Mouse (Mus musculus): ENCODE measurements around the gene Nrd1. TPM values are rescaled to one million over a fixed set of nuclear protein-coding genes. Genes with fewer than 3 reads are reported as not detected.

The Nrd1 gene
- total RNA-seq, 4 experiments from 2014 or later, result 134 to 179 (median 159) TPM

GRCm38 (mm10) chr4:109092344-109092743 lies 91.9 kb downstream of the Nrd1 start:
- DNase-seq (ENCODE audit: low spot score in 2 of 2), result no peak

- DNase-seq (ENCODE audit: low spot score in 2 of 2), result no peak
These were observed 93.8 kb downstream of the Nrd1 start for GRCm38 (mm10) chr4:109094269-109094668.

GRCm38 (mm10) chr4:109098861-109099260 lies 98.4 kb downstream of the Nrd1 start:
- no peak for DNase-seq (ENCODE audit: low spot score in 2 of 2)

GRCm38 (mm10) chr4:109102574-109102973 lies 102.1 kb downstream of the Nrd1 start:
- no peak for DNase-seq (ENCODE audit: low spot score in 2 of 2)

GRCm38 (mm10) chr4:109103145-109103883 lies 102.9 kb downstream of the Nrd1 start:
- DNase-seq (ENCODE audit: low spot score in 2 of 2), result no peak

GRCm38 (mm10) chr4:109105254-109105653 lies 104.8 kb downstream of the Nrd1 start:
- no peak for DNase-seq (ENCODE audit: low spot score in 2 of 2)

GRCm38 (mm10) chr4:109106034-109106433 lies 105.6 kb downstream of the Nrd1 start:
- DNase-seq (ENCODE audit: low spot score in 2 of 2), result no peak

- DNase-seq (ENCODE audit: low spot score in 2 of 2), result no peak
These were observed 106.1 kb downstream of the Nrd1 start for GRCm38 (mm10) chr4:109106594-109106993.

- DNase-seq (ENCODE audit: low spot score in 2 of 2), result no peak
These were observed 108.6 kb downstream of the Nrd1 start for GRCm38 (mm10) chr4:109109012-109109411.

GRCm38 (mm10) chr4:109109686-109110085 lies 109.2 kb downstream of the Nrd1 start:
- DNase-seq (ENCODE audit: low spot score in 2 of 2), result no peak

- DNase-seq (ENCODE audit: low spot score in 2 of 2), result no peak
These were observed 110.5 kb downstream of the Nrd1 start for GRCm38 (mm10) chr4:109110978-109111377.

Small RNAs within 50 kb of the gene (microRNA-seq; reads per million reads assigned to microRNA genes)
- gene Mir761, result not detected

Other genes with a start within 250 kb of the Nrd1 start
- gene Zfyve9, start 219.9 kb upstream of the Nrd1 start, total RNA-seq (2022), result 10 to 100 TPM; 54.2 to 75.2 (median 64.2) TPM
- gene Btf3l4, start 167.0 kb upstream of the Nrd1 start, total RNA-seq (2022), result 10 to 100 TPM; 35.7 to 46.0 (median 41.9) TPM
- gene Txndc12, start 166.1 kb upstream of the Nrd1 start, total RNA-seq (2022), result 10 to 100 TPM in 3 of 4 experiments, 1 to 10 TPM in 1; 9.8 to 13.5 (median 11.7) TPM
- gene Kti12, start 152.9 kb upstream of the Nrd1 start, total RNA-seq (2022), result 10 to 100 TPM; 23.2 to 28.8 (median 27.3) TPM
- under 1 TPM in 1 of 4 experiments, not detected in 3; 0.22 TPM for gene A730015C16Rik, start 152.0 kb upstream of the Nrd1 start, total RNA-seq (2022)
- gene Rab3b, start 121.6 kb upstream of the Nrd1 start, total RNA-seq (2022), result not detected
- 100 to 1,000 TPM in 1 of 4 experiments, 10 to 100 TPM in 3; 95.4 to 108 (median 97.7) TPM for gene Osbpl9, start 201.6 kb downstream of the Nrd1 start, total RNA-seq (2022)
- not detected for gene Calr4, start 233.8 kb downstream of the Nrd1 start, total RNA-seq (2022)